Mouse (Mus musculus) cortical plate, adult 2 months (tissue): ENCODE results near the gene Gfy.

ENCODE experiments used
- CTCF ChIP-seq: fragments of 200-500 bp; IDR thresholded peaks from 2 replicates; pipeline ENCODE4 v1.5.1; 2011; ENCODE audit warnings: mild to moderate bottlenecking, control low read depth, low read length; ENCODE audit not compliant: insufficient read depth; ENCODE audit errors: extremely low read depth
- POLR2A ChIP-seq: fragments of 200-500 bp; IDR thresholded peaks from 2 replicates; pipeline ENCODE4 v1.6.1; 2011; ENCODE audit warnings: mild to moderate bottlenecking, low read length, control low read depth; ENCODE audit not compliant: insufficient read depth; ENCODE audit errors: extremely low read depth

GRCm38 (mm10) chr7:45183672-45184071, 4.3 kb upstream of the Gfy start:
- no peak for TF ChIP-seq CTCF
- no peak for TF ChIP-seq POLR2A
